Mouse (Mus musculus) brown adipose tissue, adult 24 weeks (tissue): ENCODE results near the gene Pecam1. TPM values are rescaled to one million over a fixed set of nuclear protein-coding genes. Genes with fewer than 3 reads are reported as not detected.
"Not testable (repeated sequence)": the region's sequence is repeated elsewhere in the genome, so short reads cannot be mapped to it uniquely, and the experiment has no call there.

Experiments used
- H3K27ac ChIP-seq: fragments of 200-500 bp; replicated peaks from 2 replicates; pipeline ENCODE4 v1.5.1; 2012; ENCODE audit warnings: low read depth, mild to moderate bottlenecking, low read length
- H3K4me1 ChIP-seq: fragments of 200-500 bp; 2 replicates; pipeline ENCODE4 v1.6.1; 2012; ENCODE audit warnings: low read length, mixed read lengths; ENCODE audit not compliant: control insufficient read depth, insufficient read depth, insufficient read length
- H3K4me3 ChIP-seq: fragments of 200-500 bp; 2 replicates; pipeline ENCODE4 v1.5.1; 2012; ENCODE audit warnings: low read depth, mild to moderate bottlenecking, low read length, moderate library complexity; ENCODE audit not compliant: insufficient read depth
- polyA plus RNA-seq: library from polyadenylated mRNA; stranded (reverse); fragments of >200 nt; gene quantifications from 2 replicates; pipeline ENCODE4 v1.2.4, GENCODE M21; 2012; ENCODE audit not compliant: missing spikeins, insufficient read depth, insufficient read length

The Pecam1 gene
- polyA plus RNA-seq: 31.7 and 54.7 TPM in 2 replicates

GRCm38 (mm10) chr11:106750121-106750751 lies at the start of gene Pecam1:
Pecam1 (minus strand) TSS chr11:106750628.
- peak within 1 kb of the TSS; percentile 42 for H3K4me3 ChIP-seq
- H3K27ac ChIP-seq: peak within 1 kb of the TSS; percentile 80
- no peaks in the 10 kb centered on the region for H3K4me1 ChIP-seq

- peak overlapping the region; percentile 30 for H3K27ac ChIP-seq
- no peaks in the 10 kb centered on the region for H3K4me1 ChIP-seq
- no peak overlapping the region for H3K4me3 ChIP-seq
Observed at GRCm38 (mm10) chr11:106795679-106796078, 45.3 kb upstream of the Pecam1 start.

- H3K4me1 ChIP-seq: no peaks in the 10 kb centered on the region
- no peak overlapping the region for H3K4me3 ChIP-seq
- H3K27ac ChIP-seq: no peak overlapping the region
Observed at GRCm38 (mm10) chr11:106793846-106794245, 43.4 kb upstream of the Pecam1 start.

GRCm38 (mm10) chr11:106789649-106790048 lies 39.2 kb upstream of the Pecam1 start:
- Histone ChIP-seq H3K4me3 (peak overlapping the region; percentile 80), H3K4me1 (no peaks in the 10 kb centered on the region), H3K27ac (peak overlapping the region; percentile 75)

- H3K4me1 ChIP-seq: no peaks in the 10 kb centered on the region
- H3K27ac ChIP-seq: peak within 1 kb of the TSS; percentile 99
- peak within 1 kb of the TSS; percentile 98 for H3K4me3 ChIP-seq
Observed at GRCm38 (mm10) chr11:106788775-106789459, 38.5 kb upstream of the Pecam1 start, which contains the start of the genes Ddx5 and Cep95. Ddx5 (minus strand) TSS chr11:106789185. Cep95 (plus strand) TSS chr11:106789252.

GRCm38 (mm10) chr11:106788026-106788774 lies 37.8 kb upstream of the Pecam1 start:
- H3K4me1 ChIP-seq: 0 out of 2 replicates have a peak, but pooled peaks cover 3% of the 10 kb centered on the region
- peak overlapping the region; percentile 98 for H3K4me3 ChIP-seq
- H3K27ac ChIP-seq: peak overlapping the region; percentile 99

GRCm38 (mm10) chr11:106787131-106788025 lies 37.0 kb upstream of the Pecam1 start:
- peak overlapping the region; percentile 98 for H3K4me3 ChIP-seq
- peak overlapping the region; percentile 99 for H3K27ac ChIP-seq
- H3K4me1 ChIP-seq: 0 out of 2 replicates have a peak, but pooled peaks cover 3% of the 10 kb centered on the region

GRCm38 (mm10) chr11:106785043-106785442 lies 34.6 kb upstream of the Pecam1 start:
- no peak overlapping the region for H3K27ac ChIP-seq
- H3K4me3 ChIP-seq: 0 out of 2 replicates have a peak overlapping the region, but pooled peaks have one; percentile 9
- H3K4me1 ChIP-seq: peaks cover 5% of the 10 kb centered on the region; the same call in 1 of the 2 replicates

- no peak overlapping the region for H3K27ac ChIP-seq
- H3K4me1 ChIP-seq: peaks cover 5% of the 10 kb centered on the region; the same call in 1 of the 2 replicates
- H3K4me3 ChIP-seq: no peak overlapping the region
Observed at GRCm38 (mm10) chr11:106784476-106784875, 34.0 kb upstream of the Pecam1 start.

GRCm38 (mm10) chr11:106782841-106783764 lies 32.7 kb upstream of the Pecam1 start:
- no peak overlapping the region for H3K27ac ChIP-seq
- no peak overlapping the region for H3K4me3 ChIP-seq

GRCm38 (mm10) chr11:106782271-106782670 lies 31.8 kb upstream of the Pecam1 start:
- not testable (repeated sequence) for H3K4me3 ChIP-seq, H3K27ac ChIP-seq
- H3K4me1 ChIP-seq: peaks cover 11% of the 10 kb centered on the region; the same call in 1 of the 2 replicates

More at GRCm38 (mm10) chr11:106782841-106783764, 32.7 kb upstream of the Pecam1 start:
- H3K4me1 ChIP-seq: peaks cover 5% of the 10 kb centered on the region; the same call in 1 of the 2 replicates

GRCm38 (mm10) chr11:106780590-106781220 lies 30.3 kb upstream of the Pecam1 start:
- Histone ChIP-seq H3K27ac (no peak overlapping the region), H3K4me3 (no peak overlapping the region), H3K4me1 (peaks cover 11% of the 10 kb centered on the region; the same call in 1 of the 2 replicates)

GRCm38 (mm10) chr11:106780089-106780425 lies 29.6 kb upstream of the Pecam1 start:
- peak overlapping the region; percentile 87 for H3K27ac ChIP-seq
- peak overlapping the region; percentile 80; the same call in 1 of the 2 replicates for H3K4me3 ChIP-seq
- peaks cover 11% of the 10 kb centered on the region; the same call in 1 of the 2 replicates for H3K4me1 ChIP-seq
